Mouse (Mus musculus): ENCODE data around the gene Xrcc1. TPM values are rescaled to one million over a fixed set of nuclear protein-coding genes. Genes with fewer than 3 reads are reported as not detected.

Xrcc1 gene
- total RNA-seq, 2 experiments from 2014 or later, result 34.6 to 37.6 TPM

GRCm38 (mm10) chr7:24551985-24552759 lies 6.1 kb downstream of the Xrcc1 start:
- intact Hi-C loops (cut with DNase I), result no loop called here
- DNase-seq (ENCODE audit: low spot score in 2 of 2), result no peak

- intact Hi-C loops (cut with DNase I), result no loop called here
These were observed 9.7 kb downstream of the Xrcc1 start for GRCm38 (mm10) chr7:24555786-24556185.

GRCm38 (mm10) chr7:24561450-24561849 lies 15.4 kb downstream of the Xrcc1 start:
- DNase-seq (ENCODE audit: low spot score in 2 of 2), result no peak
- intact Hi-C loops (cut with DNase I), result no loop called here

More at GRCm38 (mm10) chr7:24555786-24556185, 9.7 kb downstream of the Xrcc1 start:
- DNase-seq (ENCODE audit: low spot score in 2 of 2), result no peak

GRCm38 (mm10) chr7:24563191-24563836 lies 17.2 kb downstream of the Xrcc1 start:
- intact Hi-C loops (cut with DNase I), result no loop called here
- no peak for DNase-seq (ENCODE audit: low spot score in 2 of 2)

GRCm38 (mm10) chr7:24563837-24564206 lies 17.7 kb downstream of the Xrcc1 start:
- no peak for DNase-seq (ENCODE audit: low spot score in 2 of 2)
- intact Hi-C loops (cut with DNase I), result loop anchor here (2.0 kb wide), 1 partner anchor 89 kb away; no protein-coding TSS in a partner anchor

- intact Hi-C loops (cut with DNase I), result loop anchor here (2.0 kb wide), 1 partner anchor 90 kb away; no protein-coding TSS in a partner anchor
- peak; percentile 43 to 51 for DNase-seq (ENCODE audit: low spot score in 2 of 2)
These were observed 18.6 kb downstream of the Xrcc1 start for GRCm38 (mm10) chr7:24564607-24565265.

- intact Hi-C loops (cut with DNase I), result loop anchor here (2.0 kb wide), 1 partner anchor 91 kb away; no protein-coding TSS in a partner anchor
- DNase-seq (ENCODE audit: low spot score in 2 of 2), result no peak
These were observed 19.5 kb downstream of the Xrcc1 start for GRCm38 (mm10) chr7:24565627-24566026.

GRCm38 (mm10) chr7:24566206-24566605 lies 20.1 kb downstream of the Xrcc1 start:
- DNase-seq (ENCODE audit: low spot score in 2 of 2), result no peak
- intact Hi-C loops (cut with DNase I), result no loop called here

- intact Hi-C loops (cut with DNase I), result no loop called here
- DNase-seq (ENCODE audit: low spot score in 2 of 2), result peak in 1 of 2 experiments; percentile 59
These were observed 22.4 kb downstream of the Xrcc1 start for GRCm38 (mm10) chr7:24568512-24568911.

GRCm38 (mm10) chr7:24571071-24571470 lies 25.0 kb downstream of the Xrcc1 start:
- intact Hi-C loops (cut with DNase I), result no loop called here
- DNase-seq (ENCODE audit: low spot score in 2 of 2), result no peak

- no peak for DNase-seq (ENCODE audit: low spot score in 2 of 2)
- intact Hi-C loops (cut with DNase I), result no loop called here
These were observed 26.4 kb downstream of the Xrcc1 start for GRCm38 (mm10) chr7:24572455-24572854.

- no peak for DNase-seq (ENCODE audit: low spot score in 2 of 2)
- intact Hi-C loops (cut with DNase I), result no loop called here
These were observed 28.2 kb downstream of the Xrcc1 start for GRCm38 (mm10) chr7:24574224-24574796.

GRCm38 (mm10) chr7:24577811-24578210 lies 31.7 kb downstream of the Xrcc1 start:
- intact Hi-C loops (cut with DNase I), result no loop called here
- DNase-seq (ENCODE audit: low spot score in 2 of 2), result no peak

- intact Hi-C loops (cut with DNase I), result no loop called here
- no peak for DNase-seq (ENCODE audit: low spot score in 2 of 2)
These were observed 38.8 kb downstream of the Xrcc1 start for GRCm38 (mm10) chr7:24584876-24585275.

GRCm38 (mm10) chr7:24585995-24586394 lies 39.9 kb downstream of the Xrcc1 start:
- no peak for DNase-seq (ENCODE audit: low spot score in 2 of 2)
- intact Hi-C loops (cut with DNase I), result no loop called here

GRCm38 (mm10) chr7:24586828-24587227 lies 40.7 kb downstream of the Xrcc1 start:
- intact Hi-C loops (cut with DNase I), result loop anchor here (1.0 kb wide), 1 partner anchor 14 kb away; no protein-coding TSS in a partner anchor
- no peak for DNase-seq (ENCODE audit: low spot score in 2 of 2)

- intact Hi-C loops (cut with DNase I), result loop anchor here (1.0 kb wide), 1 partner anchor 14 kb away; no protein-coding TSS in a partner anchor
These were observed 41.4 kb downstream of the Xrcc1 start, which contains the start of the genes Ethe1 and Zfp575 for GRCm38 (mm10) chr7:24587330-24588105. Gene Ethe1 (plus strand): TSS chr7:24587543. Gene Zfp575 (minus strand): TSS chr7:24587641.

GRCm38 (mm10) chr7:24588336-24588735 lies 42.2 kb downstream of the Xrcc1 start:
- DNase-seq (ENCODE audit: low spot score in 2 of 2), result no peak
- intact Hi-C loops (cut with DNase I), result no loop called here

More at GRCm38 (mm10) chr7:24587330-24588105, 41.4 kb downstream of the Xrcc1 start, which contains the start of the genes Ethe1 and Zfp575:
- DNase-seq (ENCODE audit: low spot score in 2 of 2), result peak; percentile 79 to 93

GRCm38 (mm10) chr7:24591735-24592134 lies 45.6 kb downstream of the Xrcc1 start:
- intact Hi-C loops (cut with DNase I), result loop anchor here (10.0 kb wide), 1 partner anchor 373 kb away; no protein-coding TSS in a partner anchor
- no peak for DNase-seq (ENCODE audit: low spot score in 2 of 2)
